Mouse (Mus musculus) kidney, postnatal 14 days (tissue): ENCODE measurements around the gene Pot1a.

Experiments
- DNase-seq: peaks from one replicate; pipeline ENCODE4 v3.0.0; 2022; ENCODE audit warnings: mixed read lengths

The Pot1a gene

GRCm38 (mm10) chr6:25808806-25809495 is at the start of gene Pot1a:
Gene Pot1a (minus strand): TSS chr6:25809246.
- DNase-seq: peak; percentile 97

DNA sequence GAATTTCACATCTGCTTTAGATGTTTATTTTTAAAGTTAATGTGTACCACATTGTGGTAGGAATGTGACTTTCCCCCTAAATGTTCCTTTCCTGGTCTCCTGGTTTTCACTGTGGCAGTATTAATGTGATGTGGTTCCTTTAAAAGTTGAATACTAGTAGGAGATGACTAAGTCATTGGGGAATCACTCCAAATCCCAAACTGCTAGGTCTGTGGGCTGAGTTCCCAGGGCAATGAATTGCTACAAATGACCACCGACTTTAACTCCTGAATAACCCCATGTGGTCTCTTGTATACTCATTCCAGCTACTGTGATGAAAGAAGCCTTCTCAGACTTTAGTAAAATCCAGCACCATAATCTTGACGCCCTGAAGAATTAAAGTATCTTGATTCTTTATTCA is 27.2 kb upstream of the Pot1a start:
- no peak for DNase-seq

- DNase-seq: no peak
Observed at GRCm38 (mm10) chr6:25806021-25806420, 3.0 kb downstream of the Pot1a start.

GRCm38 (mm10) chr6:25802269-25802668 is 6.8 kb downstream of the Pot1a start:
- DNase-seq: peak; percentile 24

GRCm38 (mm10) chr6:25801230-25801629 is 7.8 kb downstream of the Pot1a start:
- no peak for DNase-seq

DNA sequence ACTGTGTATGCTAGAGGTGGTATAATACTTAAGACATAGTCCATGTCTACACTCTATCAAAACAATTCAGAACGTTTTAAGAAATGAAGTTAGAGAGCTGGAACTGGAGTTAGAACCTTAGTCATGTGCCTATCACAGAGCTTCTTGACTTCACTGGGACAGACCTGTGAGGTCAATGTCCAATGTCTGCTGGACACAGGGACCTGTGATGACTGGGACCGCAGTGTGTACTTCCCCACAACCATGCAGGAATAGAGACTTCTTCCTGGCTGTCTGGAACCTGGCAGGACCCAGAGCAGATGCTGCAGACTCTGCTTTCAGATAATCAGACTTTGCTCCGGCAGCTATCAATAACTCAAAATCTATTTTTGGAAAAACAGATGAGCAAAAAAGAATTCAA is 40.8 kb downstream of the Pot1a start:
- no peak for DNase-seq

DNA sequence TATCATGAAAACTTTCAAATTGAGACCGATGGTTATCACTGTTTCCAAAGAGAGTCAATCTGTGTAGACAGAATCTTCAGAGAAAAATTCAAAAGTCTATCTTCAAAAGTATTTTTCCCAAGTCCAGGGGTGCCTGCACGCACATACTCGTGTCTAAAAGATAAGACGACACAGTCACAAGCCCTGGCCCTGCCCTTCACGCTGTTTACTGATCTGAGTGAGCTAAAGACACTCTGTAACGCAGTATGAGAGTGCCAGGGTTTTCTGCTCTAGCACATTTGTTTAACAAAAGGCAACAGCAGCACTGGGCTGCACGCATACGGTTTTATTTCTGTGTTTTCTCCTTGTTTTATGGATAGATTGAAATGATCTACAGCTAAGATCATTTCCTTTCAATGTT is 41.5 kb downstream of the Pot1a start:
- DNase-seq: no peak

DNA sequence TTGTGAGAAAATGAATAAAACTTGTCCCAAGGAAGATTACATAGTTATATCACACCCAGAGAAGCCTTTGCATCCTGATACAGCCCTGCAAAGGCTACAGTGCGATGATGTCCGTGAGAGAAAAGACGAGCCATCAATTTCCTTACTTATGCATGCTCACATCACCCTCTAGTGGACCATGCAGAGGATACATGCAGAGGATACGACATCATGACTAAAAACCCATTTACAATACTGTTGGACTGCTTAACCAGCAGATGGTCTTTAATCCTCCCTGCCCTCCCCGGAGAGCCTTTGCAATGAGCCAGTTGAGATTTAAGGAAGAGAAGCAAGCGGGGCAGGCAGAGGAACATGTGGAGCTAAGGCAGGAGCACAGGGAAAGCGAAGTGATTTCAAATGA is 42.0 kb downstream of the Pot1a start:
- DNase-seq: peak; percentile 6

GRCm38 (mm10) chr6:25766283-25766682 is 42.8 kb downstream of the Pot1a start:
- no peak for DNase-seq

GRCm38 (mm10) chr6:25752651-25753050 is 56.4 kb downstream of the Pot1a start:
- DNase-seq: peak; percentile 5

GRCm38 (mm10) chr6:25736533-25736932 is 72.5 kb downstream of the Pot1a start:
- DNase-seq: no peak

DNA sequence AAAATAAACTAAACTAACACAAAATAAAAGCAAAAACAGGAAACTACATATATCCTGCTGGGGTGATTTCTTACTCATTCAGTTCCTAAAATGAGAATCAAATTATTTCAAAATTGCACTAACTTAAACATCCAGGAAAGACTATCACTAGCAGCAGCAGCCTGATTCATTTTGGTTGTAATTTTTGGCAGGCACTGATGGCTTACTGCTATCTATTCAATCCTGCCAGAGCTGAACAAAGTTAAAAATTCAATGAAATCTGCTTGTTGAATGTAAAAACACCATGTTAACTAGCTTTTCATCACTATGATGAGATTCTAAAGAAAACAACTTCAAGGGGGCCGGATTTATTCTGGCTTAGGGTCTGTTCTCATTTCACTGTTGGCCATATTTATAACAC is 82.5 kb downstream of the Pot1a start:
- no peak for DNase-seq

DNA sequence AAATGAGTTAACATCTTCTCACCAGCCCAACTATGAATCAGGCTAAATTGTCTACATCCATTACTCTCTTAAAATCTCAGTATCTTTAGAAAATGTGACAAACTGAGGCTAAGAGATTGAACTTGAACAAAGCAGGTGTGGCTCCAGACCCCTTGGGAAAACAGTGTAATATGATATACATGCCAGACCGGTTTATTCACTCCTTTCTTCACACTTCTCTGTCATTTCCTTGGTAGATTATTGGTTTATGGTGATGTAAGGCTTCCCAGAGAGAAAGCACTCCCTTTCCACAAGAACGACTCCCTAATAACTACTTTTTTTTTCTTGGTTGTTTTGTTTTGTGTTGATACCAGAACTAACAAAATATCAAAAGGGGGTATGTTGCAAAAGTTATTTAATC is 98.4 kb downstream of the Pot1a start:
- no peak for DNase-seq

DNA sequence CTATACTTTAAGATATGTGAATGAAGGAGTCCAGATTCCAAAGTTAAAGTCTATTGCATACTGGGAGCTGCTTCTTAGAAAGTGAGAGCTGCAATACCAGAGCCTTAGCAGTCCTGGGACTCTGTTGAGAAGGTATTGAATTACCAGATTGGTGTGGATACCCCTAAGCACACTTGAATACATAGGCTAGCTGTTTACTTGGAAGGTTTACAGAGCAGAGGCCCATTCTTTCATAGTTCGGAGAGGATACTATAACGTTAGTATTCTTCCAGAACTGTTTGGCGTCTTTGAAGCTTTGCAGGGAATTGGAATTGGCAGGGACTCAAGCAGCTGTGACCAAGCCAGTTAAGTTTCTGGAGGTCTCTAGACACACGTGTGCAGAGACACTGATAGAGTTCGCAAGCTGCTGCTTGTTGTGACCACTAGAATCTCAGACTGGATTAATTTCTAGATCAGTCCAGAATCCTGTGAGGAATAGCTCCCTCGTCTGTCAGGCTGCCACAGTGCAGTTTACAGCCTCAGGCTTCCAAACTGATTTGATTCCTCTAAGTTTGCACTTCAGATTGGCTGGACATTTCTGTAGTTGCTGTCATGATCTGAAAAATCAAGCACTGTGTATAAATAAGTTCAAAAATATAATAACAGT is 99.7 kb downstream of the Pot1a start:
- peak; percentile 28 for DNase-seq

DNA sequence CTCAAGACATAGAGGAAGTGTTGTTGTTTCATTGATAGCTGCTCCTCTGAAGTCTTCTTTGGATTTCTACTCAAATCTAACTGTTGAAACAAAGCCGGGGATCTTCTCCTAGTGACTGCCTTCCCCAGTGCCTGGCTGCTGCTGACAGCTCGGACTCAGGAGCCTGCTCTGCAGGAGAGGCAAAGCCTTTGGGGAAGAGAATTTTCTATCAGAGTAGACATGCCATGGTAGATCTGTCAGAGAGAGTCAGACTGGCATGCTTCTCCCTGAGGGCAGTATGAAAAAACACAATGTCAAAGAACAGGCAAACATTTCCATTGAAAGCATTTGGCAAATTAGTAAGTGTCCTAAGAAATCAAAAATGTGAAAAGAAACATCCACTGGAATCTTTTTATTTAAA is 109.1 kb downstream of the Pot1a start:
- DNase-seq: no peak
